ENCODE assay signal across 23 mouse cellular contexts in genomic region chr1:118516256-118516655, GRCm38 (mm10).
"Had no signal": no experiment of that assay in that cellular context is flagged by ENCODE, and none has a peak within 500 bp of the region (broad histone marks: within the 10 kb centered on the region; RNA-seq: fewer than 3 reads in every experiment).

No protein-coding gene starts in this region.

- H3K9me3 ChIP-seq: liver, embryonic 15.5 days; lung, embryonic 15.5 days; midbrain, embryonic 10.5 days; midbrain, embryonic 12.5 days; neural tube, embryonic 13.5 days; neural tube, embryonic 15.5 days; stomach, embryonic 15.5 days had no signal

- H3K27ac ChIP-seq: liver, embryonic 15.5 days; lung, embryonic 15.5 days; midbrain, embryonic 10.5 days; midbrain, embryonic 12.5 days; neural tube, embryonic 13.5 days; neural tube, embryonic 15.5 days; stomach, embryonic 15.5 days; stomach, postnatal 0 days had no signal

- H3K4me2 ChIP-seq: liver, embryonic 15.5 days; lung, embryonic 15.5 days; midbrain, embryonic 12.5 days; neural tube, embryonic 13.5 days; neural tube, embryonic 15.5 days; stomach, embryonic 15.5 days had no signal

- ATAC-seq: liver, postnatal 0 days; midbrain, embryonic 16.5 days had no signal

- DNase-seq: liver, postnatal 0 days; lung, adult 2 months; lung, postnatal 10 days; lung, postnatal 4 days; midbrain, embryonic 14.5 days; retina, postnatal 1 day; right cerebral cortex, adult 18-20 months; right cerebral cortex, postnatal 25 days; right cerebral cortex, postnatal 4 days; spleen, adult 18-20 months; thymus, adult 2 months; thymus, postnatal 25 days; thymus, postnatal 4 days had no signal

- H3K4me3 ChIP-seq: liver, embryonic 15.5 days; lung, embryonic 15.5 days; midbrain, embryonic 10.5 days; midbrain, embryonic 12.5 days; myocyte; neural tube, embryonic 13.5 days; neural tube, embryonic 15.5 days; stomach, embryonic 15.5 days had no signal

- H3K27me3 ChIP-seq: liver, embryonic 15.5 days; lung, embryonic 15.5 days; midbrain, embryonic 12.5 days; neural tube, embryonic 13.5 days; neural tube, embryonic 15.5 days; stomach, embryonic 15.5 days had no signal

- H3K9ac ChIP-seq: liver, embryonic 15.5 days; liver, postnatal 0 days; lung, embryonic 15.5 days; midbrain, embryonic 12.5 days; neural tube, embryonic 13.5 days; neural tube, embryonic 15.5 days; stomach, embryonic 15.5 days had no signal

- H3K4me1 ChIP-seq: liver, embryonic 15.5 days; lung, embryonic 15.5 days; midbrain, embryonic 10.5 days; midbrain, embryonic 12.5 days; neural tube, embryonic 13.5 days; neural tube, embryonic 15.5 days; stomach, embryonic 15.5 days had no signal
